Mouse (Mus musculus) stomach, postnatal 0 days (tissue): Measurements from ENCODE around the gene Slc2a10.

Source experiments
- CTCF ChIP-seq: IDR thresholded peaks from 2 replicates; pipeline ENCODE4 v1.5.1; 2016; ENCODE audit warnings: antibody characterized with exemption, low read depth, mild to moderate bottlenecking, moderate library complexity
- EP300 ChIP-seq: optimal IDR thresholded peaks from 2 replicates; pipeline ENCODE3; 2016; ENCODE audit warnings: antibody characterized with exemption

DNA sequence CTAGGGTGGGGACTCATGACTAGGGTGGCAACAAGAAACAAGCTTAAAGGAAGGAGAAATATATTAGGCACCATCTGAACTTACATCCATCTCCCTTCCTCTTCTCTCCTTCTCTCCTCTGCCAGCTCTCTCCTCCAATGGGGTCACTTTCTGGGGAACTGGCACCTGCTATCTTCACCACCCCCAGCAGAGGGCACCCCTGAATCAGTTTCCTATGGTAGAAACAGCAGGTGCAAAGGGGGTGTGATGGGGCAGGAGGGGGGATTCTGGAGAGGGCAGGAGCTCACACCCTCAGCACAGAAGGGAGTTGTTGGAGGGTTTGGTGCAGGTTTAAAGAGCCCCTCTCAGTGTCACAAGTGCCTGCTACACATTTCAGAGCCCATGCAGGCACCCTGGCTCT is 7.3 kb upstream of the Slc2a10 start:
- TF ChIP-seq EP300, result no peak
- peak; percentile 72 for TF ChIP-seq CTCF
